Mouse (Mus musculus): ENCODE measurements around the gene Fignl2.

GRCm38 (mm10) chr15:101069641-101070190, 8.7 kb downstream of the Fignl2 start:
- TF ChIP-seq POLR2A (IDR thresholded peaks at IDR 0.05; ENCODE audit: borderline replicate concordance, insufficient read depth, low read length) = no peak
- no peak for TF ChIP-seq CTCF (IDR thresholded peaks at IDR 0.05; ENCODE audit: borderline replicate concordance, insufficient read depth, low read depth, low read length)

All from cerebellum, adult 2 months (tissue).